Mouse (Mus musculus): Measurements from ENCODE around the gene Cdh24.

- TF ChIP-seq GATA1 (IDR thresholded peaks at IDR 0.05; ENCODE audit: low read length) (no peak), TAL1 (IDR thresholded peaks at IDR 0.05; ENCODE audit: low read length) (no peak)
Observed at GRCm38 (mm10) chr14:54644294-54644693, 3.1 kb upstream of the Cdh24 start.
